Mouse (Mus musculus) kidney, adult 2 months (tissue): ENCODE results near the gene Lgr4.

Experiments
- CTCF ChIP-seq: fragments of 200-500 bp; conservative IDR thresholded peaks from 2 replicates; pipeline ENCODE4 v1.5.1; 2011; ENCODE audit warnings: low read depth, mild to moderate bottlenecking, control low read depth, low read length, moderate library complexity, mixed read lengths; ENCODE audit not compliant: insufficient read depth, insufficient read length
- POLR2A ChIP-seq: fragments of 200-500 bp; IDR thresholded peaks from one replicate; pipeline ENCODE4 v1.6.1; 2011; ENCODE audit warnings: low read depth, low read length, control low read depth

GRCm38 (mm10) chr2:110009449-110009848 is 92.0 kb downstream of the Lgr4 start:
- TF ChIP-seq CTCF (no peak), POLR2A (no peak)
